Mouse (Mus musculus) lung, embryonic 15.5 days (tissue): ENCODE results near the gene Rsf1. TPM values are rescaled to one million over a fixed set of nuclear protein-coding genes. Genes with fewer than 3 reads are reported as not detected.

Source experiments
- ATAC-seq: fragments of 200-750 bp; cut with Nextera tagmentation; 2 replicates; pipeline ENCODE4 v1.8.0; 2017; ENCODE audit warnings: moderate number of reproducible peaks, borderline replicate concordance; ENCODE audit not compliant: low FRiP score, low TSS enrichment; ENCODE audit errors: extremely low read depth
- H3K27ac ChIP-seq: fragments of 300-500 bp; sonication (generic); 2 replicates; pipeline ENCODE4 v1.5.1; 2015; ENCODE audit warnings: moderate library complexity, mild to moderate bottlenecking, inconsistent platforms
- H3K27me3 ChIP-seq: fragments of 300-500 bp; sonication (generic); 2 replicates; pipeline ENCODE4 v1.6.1; 2015; ENCODE audit warnings: inconsistent platforms
- H3K36me3 ChIP-seq: fragments of 300-500 bp; sonication (generic); 2 replicates; pipeline ENCODE4 v1.6.1; 2015; ENCODE audit warnings: inconsistent platforms
- H3K4me1 ChIP-seq: fragments of 300-500 bp; sonication (generic); 2 replicates; pipeline ENCODE4 v1.6.1; 2015; ENCODE audit warnings: inconsistent platforms
- H3K4me2 ChIP-seq: fragments of 300-500 bp; sonication (generic); 2 replicates; pipeline ENCODE4 v1.6.1; 2015; ENCODE audit warnings: inconsistent platforms, mild to moderate bottlenecking, moderate library complexity
- H3K4me3 ChIP-seq: fragments of 300-500 bp; sonication (generic); 2 replicates; pipeline ENCODE4 v1.5.1; 2015; ENCODE audit warnings: mild to moderate bottlenecking, inconsistent platforms
- H3K9ac ChIP-seq: fragments of 300-500 bp; sonication (generic); 2 replicates; pipeline ENCODE4 v1.6.1; 2015; ENCODE audit warnings: inconsistent platforms
- H3K9me3 ChIP-seq: fragments of 300-500 bp; sonication (generic); 2 replicates; pipeline ENCODE4 v1.6.1; 2016; ENCODE audit warnings: inconsistent platforms
- WGBS: fragments of 180-500 bp; shearing (Covaris S2); methylation state at CpG from one replicate; pipeline ENCODE4 v1.1.7; 2015; 5-methylcytosine and 5-hydroxymethylcytosine counted together
- polyA plus RNA-seq: library from polyadenylated mRNA; unstranded; fragments of >200 nt; fragmentation: Nextera tagmentation; extraction: Ambion mirVana; gene quantifications from 2 replicates; pipeline ENCODE4 v1.2.1, GENCODE M21; 2015

Rsf1 gene
- polyA plus RNA-seq, 1 experiment from 2014 or later: 21.9 TPM

DNA sequence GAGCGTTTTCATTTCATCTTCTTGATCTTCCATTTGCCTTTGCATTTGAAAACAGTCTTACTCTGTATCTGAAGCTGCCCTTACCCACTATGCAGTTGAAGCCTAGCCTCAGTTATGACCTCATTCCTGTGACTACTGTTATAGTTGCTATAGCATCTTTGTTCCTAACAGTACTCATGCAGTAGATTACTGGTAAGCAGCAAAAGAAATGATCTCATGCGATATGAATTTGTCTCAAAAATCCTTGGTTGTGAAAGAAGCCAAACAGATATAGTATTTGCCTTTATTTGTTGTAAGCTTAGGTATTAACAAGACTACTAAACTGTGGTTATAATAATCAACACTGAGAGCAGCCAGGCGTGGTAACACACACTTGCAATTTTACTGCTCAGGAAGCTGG, 65.4 kb downstream of the Rsf1 start:
- no peak for ATAC-seq
- Histone ChIP-seq H3K27ac (no peak overlapping the region), H3K27me3 (no peaks in the 10 kb centered on the region), H3K36me3 (no peaks in the 10 kb centered on the region), H3K9me3 (no peaks in the 10 kb centered on the region), H3K4me2 (no peak overlapping the region), H3K9ac (no peak overlapping the region), H3K4me1 (no peaks in the 10 kb centered on the region), H3K4me3 (no peak overlapping the region)
- WGBS: 76% methylated on average over 3 of the region's 3 CpGs

DNA sequence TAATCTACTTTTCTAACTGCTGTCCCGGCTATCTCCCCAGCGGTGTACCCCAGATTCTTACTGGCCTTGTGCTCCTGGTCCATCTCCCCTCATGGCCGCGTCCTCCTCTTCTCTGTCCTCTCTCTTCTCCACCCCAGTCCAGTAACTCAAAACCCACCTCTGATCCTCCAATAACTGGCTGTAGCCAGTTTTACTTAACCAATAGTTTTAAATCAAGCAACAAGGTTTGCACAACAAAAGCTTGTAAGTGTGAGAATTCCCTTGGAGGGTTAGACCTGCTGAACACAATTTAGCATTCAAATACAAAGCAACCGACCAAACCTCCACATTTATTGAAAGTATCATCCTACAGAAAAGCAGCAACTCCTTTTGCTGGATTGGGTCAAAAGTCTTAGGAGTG, 68.0 kb downstream of the Rsf1 start:
- H3K9me3 ChIP-seq: no peaks in the 10 kb centered on the region
- H3K9ac ChIP-seq: no peak overlapping the region
- no peaks in the 10 kb centered on the region for H3K4me1 ChIP-seq
- 90% methylated on average over 5 of the region's 5 CpGs for whole genome bisulfite sequencing
- no peak overlapping the region for H3K4me3 ChIP-seq
- H3K27ac ChIP-seq: no peak overlapping the region
- no peak for ATAC-seq
- H3K27me3 ChIP-seq: no peaks in the 10 kb centered on the region
- H3K36me3 ChIP-seq: no peaks in the 10 kb centered on the region
- H3K4me2 ChIP-seq: no peak overlapping the region

DNA sequence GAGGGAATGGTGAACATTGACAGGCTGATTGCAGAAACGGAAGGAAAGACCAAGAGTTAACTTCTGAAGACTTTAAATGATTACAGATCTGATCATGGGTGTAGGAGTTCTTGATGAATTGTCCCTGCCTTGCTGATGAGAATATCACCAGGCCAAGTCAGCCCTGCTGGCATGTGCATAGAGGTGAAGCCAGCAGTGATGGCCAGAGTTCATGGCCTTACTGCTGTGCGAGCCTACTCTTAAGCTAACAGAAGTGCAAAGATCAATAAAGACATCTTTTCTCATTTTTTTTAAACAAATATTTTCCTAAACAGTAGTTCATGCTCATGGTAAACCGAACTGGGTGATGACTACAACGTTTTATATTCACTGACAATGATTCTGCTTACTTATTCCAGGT, 71.0 kb downstream of the Rsf1 start:
- Histone ChIP-seq H3K36me3 (peaks cover 7% of the 10 kb centered on the region), H3K4me3 (no peak overlapping the region), H3K27me3 (no peaks in the 10 kb centered on the region), H3K9me3 (no peaks in the 10 kb centered on the region), H3K4me2 (no peak overlapping the region), H3K4me1 (no peaks in the 10 kb centered on the region), H3K9ac (no peak overlapping the region), H3K27ac (no peak overlapping the region)
- no peak for ATAC-seq
- WGBS: 86% methylated on average over 4 of the region's 4 CpGs

DNA sequence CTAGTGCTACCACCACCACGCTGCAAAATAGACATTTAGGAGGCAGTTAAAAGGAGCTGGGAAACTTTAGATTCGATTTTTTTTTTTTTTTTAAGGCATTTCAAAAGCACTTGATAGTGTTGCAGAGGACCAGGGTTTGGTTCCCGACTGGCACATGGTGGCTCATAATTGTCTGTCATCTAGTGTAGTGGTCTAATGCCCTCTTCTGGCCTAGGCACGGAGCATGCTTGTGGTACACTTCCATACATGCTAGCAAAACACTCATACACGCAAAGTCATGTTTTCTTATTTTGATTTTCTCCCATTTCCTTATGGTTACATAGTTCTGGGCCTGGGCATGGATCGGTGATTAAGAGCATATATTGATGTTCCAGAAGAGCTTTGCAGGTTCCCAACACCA, 76.5 kb downstream of the Rsf1 start:
- Histone ChIP-seq H3K4me2 (no peak overlapping the region), H3K36me3 (peaks cover 11% of the 10 kb centered on the region), H3K4me1 (no peaks in the 10 kb centered on the region), H3K9ac (no peak overlapping the region), H3K4me3 (no peak overlapping the region), H3K27ac (no peak overlapping the region), H3K27me3 (no peaks in the 10 kb centered on the region), H3K9me3 (no peaks in the 10 kb centered on the region)
- 89% methylated on average over 6 of the region's 6 CpGs for WGBS
- ATAC-seq: no peak

DNA sequence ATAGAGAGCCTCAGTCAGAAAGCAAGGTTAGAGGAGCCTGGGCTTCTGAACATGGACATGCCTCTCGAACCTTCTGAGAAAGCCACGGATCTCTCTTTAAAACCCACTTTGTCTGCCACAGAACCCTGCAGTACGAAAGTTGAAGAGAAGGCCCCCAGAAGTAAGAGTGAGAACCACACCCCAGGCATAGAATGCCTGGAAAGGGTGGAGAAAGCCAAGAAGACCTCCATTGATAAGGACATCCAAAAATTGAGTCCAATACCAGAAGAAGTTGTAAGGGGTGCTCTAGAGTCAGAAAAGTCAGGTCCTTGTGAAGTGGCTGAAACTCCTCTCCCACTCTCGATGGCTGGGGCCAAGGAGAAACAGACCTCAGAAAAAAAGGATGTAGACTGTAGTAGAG, 81.9 kb downstream of the Rsf1 start:
- Histone ChIP-seq H3K4me3 (no peak overlapping the region), H3K27ac (no peak overlapping the region), H3K27me3 (no peaks in the 10 kb centered on the region), H3K9me3 (no peaks in the 10 kb centered on the region), H3K9ac (no peak overlapping the region), H3K4me2 (no peak overlapping the region), H3K36me3 (peaks cover 35% of the 10 kb centered on the region), H3K4me1 (no peaks in the 10 kb centered on the region)
- WGBS: 96% methylated on average over 4 of the region's 4 CpGs
- ATAC-seq: no peak

DNA sequence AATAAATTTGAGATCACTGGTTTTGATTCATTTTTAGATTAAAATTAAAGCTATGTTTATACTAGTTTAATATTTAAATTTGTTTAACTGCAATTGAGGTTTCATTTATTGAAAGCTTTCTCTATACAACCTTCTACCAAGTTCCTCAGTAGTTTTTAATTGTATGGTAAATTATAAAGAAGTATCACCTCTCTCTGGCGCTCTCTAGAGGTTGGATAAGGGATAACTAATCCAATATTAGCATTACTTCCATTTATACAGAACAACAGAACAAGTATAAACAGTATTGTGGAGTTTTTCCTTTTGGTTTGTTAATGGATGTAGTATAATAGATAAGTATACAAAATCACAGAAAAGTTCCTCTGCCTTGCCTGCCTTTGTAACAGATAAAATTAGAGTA, 99.5 kb downstream of the Rsf1 start:
- Histone ChIP-seq H3K4me2 (no peak overlapping the region), H3K9me3 (no peaks in the 10 kb centered on the region), H3K9ac (no peak overlapping the region), H3K36me3 (peaks cover 50% of the 10 kb centered on the region), H3K4me3 (no peak overlapping the region), H3K27me3 (no peaks in the 10 kb centered on the region), H3K4me1 (no peaks in the 10 kb centered on the region), H3K27ac (no peak overlapping the region)
- 0% methylated on average over 1 of the region's 1 CpGs for WGBS
- ATAC-seq: no peak

DNA sequence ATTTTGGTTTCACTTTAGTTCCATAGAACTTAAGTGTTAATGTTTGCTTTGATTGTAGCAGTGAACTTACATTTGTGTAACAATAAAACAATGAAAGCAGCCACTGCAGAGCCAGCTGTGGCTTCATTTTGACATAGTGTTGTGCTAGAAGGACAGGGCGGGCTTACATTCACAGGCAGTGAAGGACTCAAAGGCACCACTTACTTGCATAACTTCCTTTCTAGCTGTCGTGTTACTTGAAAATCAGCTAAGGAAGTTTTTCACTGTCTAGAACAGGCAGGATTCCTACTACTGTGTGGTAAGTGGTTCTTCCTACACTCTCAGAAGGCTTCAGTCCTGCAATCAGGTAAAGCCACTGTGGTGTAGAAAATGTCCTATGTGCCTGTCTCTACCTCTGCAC, 108.1 kb downstream of the Rsf1 start:
- Histone ChIP-seq H3K9ac (no peak overlapping the region), H3K27me3 (no peaks in the 10 kb centered on the region), H3K9me3 (no peaks in the 10 kb centered on the region), H3K4me2 (no peak overlapping the region), H3K36me3 (peaks cover 20% of the 10 kb centered on the region), H3K4me3 (no peak overlapping the region), H3K27ac (no peak overlapping the region), H3K4me1 (no peaks in the 10 kb centered on the region)
- no peak for ATAC-seq
- 82% methylated on average over 2 of the region's 2 CpGs for WGBS

DNA sequence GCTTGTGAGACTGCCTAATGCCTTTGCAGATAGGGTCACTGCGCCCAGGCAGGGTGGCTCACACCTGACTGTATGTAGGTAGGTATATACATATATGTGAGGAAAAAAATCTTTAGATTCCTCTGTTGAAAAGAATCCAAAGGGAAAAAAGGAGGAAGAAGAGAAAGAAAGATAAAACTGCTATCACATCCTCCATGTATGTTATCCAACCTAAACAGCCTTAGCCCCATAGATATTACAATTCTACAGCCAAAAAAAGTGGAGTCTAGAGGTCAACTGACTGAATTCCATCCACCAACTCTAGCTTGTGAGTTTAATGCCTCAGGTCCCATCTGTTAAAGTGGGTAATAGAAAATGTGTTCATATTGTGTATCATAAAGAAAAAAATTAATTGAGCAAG, 115.8 kb downstream of the Rsf1 start:
- H3K4me2 ChIP-seq: no peak overlapping the region
- 94% methylated on average over 1 of the region's 1 CpGs for WGBS
- H3K9ac ChIP-seq: no peak overlapping the region
- H3K36me3 ChIP-seq: peaks cover 5% of the 10 kb centered on the region; the same call in 1 of the 2 replicates
- no peak overlapping the region for H3K4me3 ChIP-seq
- peaks cover 13% of the 10 kb centered on the region; the same call in 1 of the 2 replicates for H3K4me1 ChIP-seq
- no peaks in the 10 kb centered on the region for H3K27me3 ChIP-seq
- H3K9me3 ChIP-seq: no peaks in the 10 kb centered on the region
- no peak overlapping the region for H3K27ac ChIP-seq
- no peak for ATAC-seq

DNA sequence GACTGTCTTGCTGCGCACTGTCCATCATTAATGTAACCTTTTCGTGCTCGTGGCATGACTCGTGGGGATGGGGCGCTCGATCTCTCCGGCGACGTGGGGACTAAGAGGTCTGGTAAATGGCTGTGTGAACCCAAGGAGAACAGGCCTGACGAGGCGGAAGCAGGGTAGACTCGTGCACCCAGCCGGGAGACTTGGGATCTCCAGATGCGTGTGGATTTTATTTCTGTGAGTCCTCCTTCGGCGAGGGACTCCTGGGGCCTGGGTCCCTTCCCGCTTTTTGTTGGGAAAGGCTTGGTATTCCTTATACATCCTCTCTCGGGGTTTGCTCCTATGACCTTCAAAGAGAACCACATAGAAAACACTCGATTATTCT, 116.4 kb downstream of the Rsf1 start:
- Histone ChIP-seq H3K4me2 (peak overlapping the region; percentile 79), H3K4me1 (peaks cover 13% of the 10 kb centered on the region; the same call in 1 of the 2 replicates), H3K4me3 (peak overlapping the region; percentile 94), H3K36me3 (peaks cover 5% of the 10 kb centered on the region; the same call in 1 of the 2 replicates), H3K9ac (peak overlapping the region; percentile 86), H3K9me3 (no peaks in the 10 kb centered on the region), H3K27ac (peak overlapping the region; percentile 79), H3K27me3 (no peaks in the 10 kb centered on the region)
- peak; percentile 56; the same call in 1 of the 2 replicates for ATAC-seq
- WGBS: 34% methylated on average over 19 of the region's 19 CpGs

DNA sequence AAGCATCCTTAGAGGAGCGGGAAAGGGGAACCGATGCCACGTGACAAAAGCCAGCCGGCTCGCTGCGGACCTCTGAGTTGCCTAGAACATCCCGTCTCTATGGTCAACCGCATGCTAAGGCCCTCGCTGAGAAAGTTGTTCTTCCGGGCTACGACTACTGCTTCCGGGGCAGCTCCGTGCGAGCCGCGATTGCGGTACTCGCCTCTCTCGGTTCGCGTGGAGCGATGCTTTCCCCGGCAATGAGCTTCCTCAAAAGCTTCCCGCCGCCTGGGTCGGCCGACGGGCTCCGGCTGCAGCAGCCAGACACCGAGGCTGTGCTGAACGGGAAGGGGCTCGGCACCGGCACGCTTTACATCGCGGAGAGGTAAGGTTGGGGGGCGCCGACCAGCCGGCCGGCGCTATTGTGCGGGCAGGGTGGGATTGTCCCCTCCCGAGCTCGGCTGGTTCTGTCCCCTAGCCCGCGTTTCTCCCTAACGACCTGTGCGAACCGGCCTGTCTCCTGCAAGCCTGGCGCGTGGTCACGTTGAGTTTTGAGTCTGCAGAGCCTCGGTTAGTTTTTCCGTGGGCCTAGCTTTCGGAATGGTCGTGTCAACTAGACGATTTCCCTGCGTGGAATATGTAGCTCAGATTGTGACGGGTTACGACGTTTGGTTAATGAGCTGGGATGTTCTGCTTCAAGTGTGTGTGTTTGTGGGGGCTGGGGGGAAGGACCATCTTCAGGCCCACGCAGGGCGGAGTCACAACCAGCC, 117.0 kb downstream of the Rsf1 start, which contains the start of gene Clns1a:
TSS of gene Clns1a (plus strand) at position 129 of the 749 bp plus-strand sequence.
- peak within 1 kb of the TSS; percentile 86 for H3K9ac ChIP-seq
- H3K27ac ChIP-seq: peak within 1 kb of the TSS; percentile 79
- no peaks in the 10 kb centered on the region for H3K9me3 ChIP-seq
- H3K4me3 ChIP-seq: peak within 1 kb of the TSS; percentile 94
- H3K4me2 ChIP-seq: peak within 1 kb of the TSS; percentile 79
- peaks cover 13% of the 10 kb centered on the region; the same call in 1 of the 2 replicates for H3K4me1 ChIP-seq
- WGBS: under 1% methylated on average over 63 of the region's 63 CpGs
- peak; percentile 98 for ATAC-seq
- peaks cover 5% of the 10 kb centered on the region; the same call in 1 of the 2 replicates for H3K36me3 ChIP-seq
- H3K27me3 ChIP-seq: no peaks in the 10 kb centered on the region

DNA sequence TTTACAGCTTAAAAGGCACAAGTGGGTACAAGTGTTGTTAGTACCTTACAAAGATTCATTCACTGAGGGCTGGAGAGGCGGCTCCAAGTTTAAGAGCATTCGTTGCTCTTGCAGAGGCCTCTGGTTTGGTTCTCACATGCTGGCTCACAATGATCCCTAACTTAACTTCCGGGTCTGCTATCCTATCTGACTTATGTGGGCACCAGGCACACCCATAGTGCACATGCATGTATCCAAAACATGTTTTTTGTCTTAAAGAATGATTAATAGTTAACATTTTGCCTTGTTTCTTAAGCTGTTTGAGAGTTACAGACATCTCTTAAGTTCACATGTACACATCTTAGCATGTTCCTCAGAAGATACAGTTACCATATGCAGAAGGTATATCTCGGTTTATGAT, 120.5 kb downstream of the Rsf1 start:
- H3K27ac ChIP-seq: no peak overlapping the region
- H3K4me3 ChIP-seq: no peak overlapping the region
- no peaks in the 10 kb centered on the region for H3K9me3 ChIP-seq
- peaks cover 13% of the 10 kb centered on the region; the same call in 1 of the 2 replicates for H3K4me1 ChIP-seq
- H3K27me3 ChIP-seq: no peaks in the 10 kb centered on the region
- H3K36me3 ChIP-seq: peaks cover 5% of the 10 kb centered on the region; the same call in 1 of the 2 replicates
- no peak for ATAC-seq
- no peak overlapping the region for H3K4me2 ChIP-seq
- 88% methylated on average over 4 of the region's 4 CpGs for WGBS
- H3K9ac ChIP-seq: no peak overlapping the region

DNA sequence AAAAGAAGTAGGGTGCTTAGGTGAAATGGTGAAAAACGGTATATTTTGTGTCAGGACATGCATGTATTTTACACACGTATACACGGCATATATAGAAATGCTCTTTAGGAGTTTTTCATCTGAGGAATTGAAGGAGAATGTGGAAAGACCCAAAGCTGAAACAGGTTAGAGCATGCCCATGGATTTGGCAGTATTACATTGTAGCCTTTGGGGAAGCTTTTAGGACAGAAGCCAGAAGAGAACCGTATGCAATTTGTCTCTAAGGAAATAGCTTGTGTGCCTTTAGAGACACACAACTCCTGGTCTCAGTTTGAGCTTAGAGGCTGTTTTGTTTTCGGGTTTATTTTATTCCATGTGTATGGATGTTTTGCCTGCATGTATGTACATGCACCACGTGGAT, 121.4 kb downstream of the Rsf1 start:
- Histone ChIP-seq H3K4me2 (no peak overlapping the region), H3K27me3 (no peaks in the 10 kb centered on the region), H3K36me3 (peaks cover 5% of the 10 kb centered on the region; the same call in 1 of the 2 replicates), H3K4me3 (no peak overlapping the region), H3K9ac (no peak overlapping the region), H3K4me1 (peaks cover 8% of the 10 kb centered on the region; the same call in 1 of the 2 replicates), H3K27ac (no peak overlapping the region), H3K9me3 (no peaks in the 10 kb centered on the region)
- WGBS: 80% methylated on average over 6 of the region's 6 CpGs
- ATAC-seq: no peak
